Mouse (Mus musculus) liver, embryonic 14 days (tissue): ENCODE measurements around the gene Gm28168. TPM values are rescaled to one million over a fixed set of nuclear protein-coding genes. Genes with fewer than 3 reads are reported as not detected.

Experiments used
- polyA plus RNA-seq: library from polyadenylated mRNA; depleted of rRNA; stranded (reverse); fragments of >200 nt; gene quantifications from 2 replicates; pipeline ENCODE4 v1.2.3, GENCODE M21; 2012; rRNA removed

Gm28168 gene
- not detected in 2 replicates for polyA plus RNA-seq

GRCm38 (mm10) chr1:117927715-117928114 lies at the start of gene Gm28168:
Gm28168 (plus strand) TSS chr1:117928015.

DNA sequence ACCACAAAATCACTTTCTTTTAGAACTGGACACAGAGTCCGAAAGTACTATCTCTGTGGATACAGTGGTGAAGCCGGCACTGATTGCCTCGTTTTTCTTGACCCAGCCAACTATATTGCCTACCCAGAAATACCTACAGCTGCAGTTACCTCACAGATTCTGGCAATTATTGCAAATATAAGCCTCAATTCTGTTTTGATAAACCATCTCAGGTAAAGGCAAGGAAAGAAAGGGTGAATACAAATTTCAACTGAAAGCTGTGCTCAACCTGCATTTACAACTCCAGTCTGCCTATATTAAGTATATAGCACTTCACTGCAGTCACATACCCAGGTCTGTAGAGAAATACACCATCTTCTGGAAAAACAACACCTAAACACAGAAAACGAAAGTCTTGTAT lies 37.8 kb downstream of the Gm28168 start, which contains the start of gene Gm7145:
Gene Gm7145, plus strand, starts transcription at position 301 of the 400 bp plus-strand sequence.

Other genes starting within 250 kb of the Gm28168 start
- gene Gm28363, start 230.9 kb upstream of the Gm28168 start, polyA plus RNA-seq: not detected in 2 replicates
- not detected in 2 replicates for gene B020011L13Rik, start 146.9 kb upstream of the Gm28168 start, polyA plus RNA-seq
- gene Gm28360, start 97.9 kb upstream of the Gm28168 start, polyA plus RNA-seq: not detected in 2 replicates
- gene Gm7145, start 37.9 kb downstream of the Gm28168 start, polyA plus RNA-seq: not detected in 2 replicates
- gene Gm29106, start 248.5 kb downstream of the Gm28168 start, polyA plus RNA-seq: not detected in 2 replicates